Mouse (Mus musculus): ENCODE measurements around the gene Kcnmb1. TPM values are rescaled to one million over a fixed set of nuclear protein-coding genes. Genes with fewer than 3 reads are reported as not detected.

The Kcnmb1 gene
- total RNA-seq (2014; rRNA removed), result not detected in 2 replicates
- 0.01 TPM in 1 of 2 replicates, not detected in the other for polyA plus RNA-seq (2012; rRNA removed)

GRCm38 (mm10) chr11:33962688-33963407, at the start of gene Kcnmb1:
Kcnmb1 (plus strand) TSS chr11:33963013.
- Histone ChIP-seq H3K36me3 (ENCODE audit: control insufficient read depth, insufficient read depth, low read length) (no peaks in the 10 kb centered on the region), H3K4me1 (ENCODE audit: control insufficient read depth, insufficient read depth, low read length) (no peaks in the 10 kb centered on the region), H3K27ac (replicated peaks; ENCODE audit: insufficient read depth, low read depth, low read length) (no peak within 1 kb of the TSS), H3K4me3 (ENCODE audit: insufficient read depth, low read depth, low read length) (no peak within 1 kb of the TSS), H3K27me3 (ENCODE audit: control insufficient read depth, insufficient read depth, low read length) (no peaks in the 10 kb centered on the region), H3K79me2 (ENCODE audit: control insufficient read depth, insufficient read depth, low read length) (no peaks in the 10 kb centered on the region), H3K9ac (ENCODE audit: low read depth, low read length) (no peak within 1 kb of the TSS)
- TF ChIP-seq POLR2A (IDR thresholded peaks at IDR 0.05; ENCODE audit: extremely low read depth, insufficient read depth, low read length), result no peak
- no peak for TF ChIP-seq CTCF (IDR thresholded peaks at IDR 0.05; ENCODE audit: low read depth, low read length)
- WGBS, result 45% methylated on average over 6 of the region's 6 CpGs
- DNase-seq (ENCODE audit: extremely low read depth, low read depth, low spot score), result no peak

GRCm38 (mm10) chr11:33913061-33913460, 49.8 kb upstream of the Kcnmb1 start:
- H3K4me1 ChIP-seq (ENCODE audit: control insufficient read depth, insufficient read depth, low read length), result no peaks in the 10 kb centered on the region
- no peak overlapping the region for H3K4me3 ChIP-seq (ENCODE audit: insufficient read depth, low read depth, low read length)
- H3K79me2 ChIP-seq (ENCODE audit: control insufficient read depth, insufficient read depth, low read length), result no peaks in the 10 kb centered on the region
- H3K27me3 ChIP-seq (ENCODE audit: control insufficient read depth, insufficient read depth, low read length), result no peaks in the 10 kb centered on the region
- H3K27ac ChIP-seq (replicated peaks; ENCODE audit: insufficient read depth, low read depth, low read length), result no peak overlapping the region
- TF ChIP-seq POLR2A (IDR thresholded peaks at IDR 0.05; ENCODE audit: extremely low read depth, insufficient read depth, low read length) (no peak), CTCF (IDR thresholded peaks at IDR 0.05; ENCODE audit: low read depth, low read length) (no peak)
- H3K9ac ChIP-seq (ENCODE audit: low read depth, low read length), result no peak overlapping the region
- WGBS, result 76% methylated on average over 7 of the region's 7 CpGs
- no peak for DNase-seq (ENCODE audit: extremely low read depth, low read depth, low spot score)
- H3K36me3 ChIP-seq (ENCODE audit: control insufficient read depth, insufficient read depth, low read length), result no peaks in the 10 kb centered on the region

- Histone ChIP-seq H3K9ac (ENCODE audit: low read depth, low read length) (no peak overlapping the region), H3K4me3 (ENCODE audit: insufficient read depth, low read depth, low read length) (no peak overlapping the region), H3K27me3 (ENCODE audit: control insufficient read depth, insufficient read depth, low read length) (no peaks in the 10 kb centered on the region), H3K27ac (replicated peaks; ENCODE audit: insufficient read depth, low read depth, low read length) (no peak overlapping the region), H3K79me2 (ENCODE audit: control insufficient read depth, insufficient read depth, low read length) (no peaks in the 10 kb centered on the region), H3K36me3 (ENCODE audit: control insufficient read depth, insufficient read depth, low read length) (no peaks in the 10 kb centered on the region), H3K4me1 (ENCODE audit: control insufficient read depth, insufficient read depth, low read length) (no peaks in the 10 kb centered on the region)
- 81% methylated on average over 12 of the region's 12 CpGs for WGBS
- DNase-seq (ENCODE audit: extremely low read depth, low read depth, low spot score), result no peak
- TF ChIP-seq POLR2A (IDR thresholded peaks at IDR 0.05; ENCODE audit: extremely low read depth, insufficient read depth, low read length), result no peak
- no peak for TF ChIP-seq CTCF (IDR thresholded peaks at IDR 0.05; ENCODE audit: low read depth, low read length)
Measured at GRCm38 (mm10) chr11:33914216-33914615, 48.6 kb upstream of the Kcnmb1 start.

DNA sequence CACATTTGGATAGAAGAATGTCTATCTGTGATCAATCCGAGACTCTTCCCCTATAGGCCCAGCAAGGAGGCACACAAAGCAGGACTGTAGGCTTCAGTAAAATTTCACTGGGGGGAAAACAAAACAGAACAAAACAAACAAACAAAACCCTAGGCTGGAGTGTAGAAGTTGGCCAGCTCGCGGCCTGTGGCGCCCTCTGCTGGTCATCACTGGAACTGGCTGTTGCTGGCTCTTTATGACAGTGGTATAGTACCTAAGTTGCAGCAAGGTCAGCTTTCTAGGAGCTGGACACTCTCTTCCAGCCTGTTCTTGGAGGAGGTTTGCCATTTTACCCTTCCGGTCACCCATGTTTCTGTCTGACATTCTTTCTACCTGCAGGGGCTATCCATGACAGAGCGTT, 45.2 kb upstream of the Kcnmb1 start:
- H3K4me3 ChIP-seq (ENCODE audit: insufficient read depth, low read depth, low read length), result no peak overlapping the region
- 25% methylated on average over 6 of the region's 6 CpGs for WGBS
- no peak for DNase-seq (ENCODE audit: extremely low read depth, low read depth, low spot score)
- H3K4me1 ChIP-seq (ENCODE audit: control insufficient read depth, insufficient read depth, low read length), result no peaks in the 10 kb centered on the region
- no peaks in the 10 kb centered on the region for H3K36me3 ChIP-seq (ENCODE audit: control insufficient read depth, insufficient read depth, low read length)
- no peaks in the 10 kb centered on the region for H3K79me2 ChIP-seq (ENCODE audit: control insufficient read depth, insufficient read depth, low read length)
- H3K27ac ChIP-seq (replicated peaks; ENCODE audit: insufficient read depth, low read depth, low read length), result no peak overlapping the region
- no peaks in the 10 kb centered on the region for H3K27me3 ChIP-seq (ENCODE audit: control insufficient read depth, insufficient read depth, low read length)
- TF ChIP-seq CTCF (IDR thresholded peaks at IDR 0.05; ENCODE audit: low read depth, low read length), result peak; percentile 96
- no peak for TF ChIP-seq POLR2A (IDR thresholded peaks at IDR 0.05; ENCODE audit: extremely low read depth, insufficient read depth, low read length)
- no peak overlapping the region for H3K9ac ChIP-seq (ENCODE audit: low read depth, low read length)

DNA sequence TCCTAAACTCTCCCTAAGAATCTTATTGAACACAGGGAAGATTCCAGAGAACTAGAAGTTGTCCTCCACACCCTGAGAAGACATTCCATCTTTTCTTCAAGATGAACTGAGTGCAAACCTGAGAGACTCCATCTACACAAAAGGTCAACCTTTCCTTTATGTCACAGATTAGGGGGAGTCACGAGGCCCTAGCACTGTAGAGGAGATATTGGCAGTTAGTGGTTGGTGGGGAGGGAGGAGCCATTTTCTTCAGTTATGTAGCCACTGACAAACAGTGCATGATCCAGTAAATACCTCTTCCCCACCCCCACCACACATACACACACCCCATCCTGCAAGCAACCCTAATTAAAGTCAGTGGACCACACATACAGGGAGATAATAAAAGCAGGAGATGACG, 44.4 kb upstream of the Kcnmb1 start:
- H3K27me3 ChIP-seq (ENCODE audit: control insufficient read depth, insufficient read depth, low read length), result no peaks in the 10 kb centered on the region
- H3K4me3 ChIP-seq (ENCODE audit: insufficient read depth, low read depth, low read length), result no peak overlapping the region
- H3K27ac ChIP-seq (replicated peaks; ENCODE audit: insufficient read depth, low read depth, low read length), result no peak overlapping the region
- H3K9ac ChIP-seq (ENCODE audit: low read depth, low read length), result no peak overlapping the region
- no peak for DNase-seq (ENCODE audit: extremely low read depth, low read depth, low spot score)
- no peaks in the 10 kb centered on the region for H3K4me1 ChIP-seq (ENCODE audit: control insufficient read depth, insufficient read depth, low read length)
- no peaks in the 10 kb centered on the region for H3K79me2 ChIP-seq (ENCODE audit: control insufficient read depth, insufficient read depth, low read length)
- TF ChIP-seq POLR2A (IDR thresholded peaks at IDR 0.05; ENCODE audit: extremely low read depth, insufficient read depth, low read length), result no peak
- no peak for TF ChIP-seq CTCF (IDR thresholded peaks at IDR 0.05; ENCODE audit: low read depth, low read length)
- 40% methylated on average over 2 of the region's 2 CpGs for WGBS
- H3K36me3 ChIP-seq (ENCODE audit: control insufficient read depth, insufficient read depth, low read length), result no peaks in the 10 kb centered on the region

DNA sequence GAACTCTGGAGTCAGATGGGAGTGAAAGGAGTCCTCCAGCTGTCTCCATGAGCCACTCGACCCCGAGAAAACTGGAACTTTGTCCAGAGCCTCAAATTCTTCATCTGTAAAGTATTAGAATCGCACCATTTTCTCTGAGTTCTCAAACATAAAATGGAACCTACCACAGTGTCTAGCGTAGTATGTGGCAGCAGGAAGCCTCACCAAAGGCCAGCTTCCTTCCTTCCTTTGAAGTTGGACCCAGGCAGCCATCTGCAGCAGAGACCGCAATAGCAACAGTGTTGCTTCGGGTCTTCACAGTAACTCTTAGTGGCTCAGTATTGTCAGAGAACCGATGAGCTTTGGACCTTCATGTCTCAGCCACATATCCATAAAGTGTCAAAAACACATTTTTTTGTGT, 43.0 kb upstream of the Kcnmb1 start:
- Histone ChIP-seq H3K4me3 (ENCODE audit: insufficient read depth, low read depth, low read length) (no peak overlapping the region), H3K36me3 (ENCODE audit: control insufficient read depth, insufficient read depth, low read length) (no peaks in the 10 kb centered on the region), H3K27ac (replicated peaks; ENCODE audit: insufficient read depth, low read depth, low read length) (no peak overlapping the region), H3K27me3 (ENCODE audit: control insufficient read depth, insufficient read depth, low read length) (no peaks in the 10 kb centered on the region), H3K9ac (ENCODE audit: low read depth, low read length) (no peak overlapping the region), H3K4me1 (ENCODE audit: control insufficient read depth, insufficient read depth, low read length) (no peaks in the 10 kb centered on the region), H3K79me2 (ENCODE audit: control insufficient read depth, insufficient read depth, low read length) (no peaks in the 10 kb centered on the region)
- WGBS, result 67% methylated on average over 7 of the region's 7 CpGs
- no peak for TF ChIP-seq CTCF (IDR thresholded peaks at IDR 0.05; ENCODE audit: low read depth, low read length)
- TF ChIP-seq POLR2A (IDR thresholded peaks at IDR 0.05; ENCODE audit: extremely low read depth, insufficient read depth, low read length), result no peak
- no peak for DNase-seq (ENCODE audit: extremely low read depth, low read depth, low spot score)

Measured in liver, adult 2 months (tissue).